Mouse (Mus musculus) liver, adult 2 months (tissue): ENCODE data around the gene Bzw2. TPM values are rescaled to one million over a fixed set of nuclear protein-coding genes. Genes with fewer than 3 reads are reported as not detected.

ENCODE experiments used
- DNase-seq: peaks from one replicate; pipeline ENCODE4 v3.0.0-alpha.2; 2011; ENCODE audit warnings: low read depth, low spot score; ENCODE audit errors: extremely low read depth
- H3K27ac ChIP-seq: fragments of 200-500 bp; replicated peaks from 2 replicates; pipeline ENCODE4 v1.5.1; 2012; ENCODE audit warnings: low read depth, mild to moderate bottlenecking, control low read depth, inconsistent platforms, low read length; ENCODE audit not compliant: insufficient read depth
- H3K27me3 ChIP-seq: fragments of 200-500 bp; 2 replicates; pipeline ENCODE4 v1.6.1; 2012; ENCODE audit warnings: mild to moderate bottlenecking, moderate library complexity, low read length, inconsistent platforms; ENCODE audit not compliant: control insufficient read depth, insufficient read depth
- H3K36me3 ChIP-seq: fragments of 200-500 bp; 2 replicates; pipeline ENCODE4 v1.6.1; 2012; ENCODE audit warnings: low read length, inconsistent platforms; ENCODE audit not compliant: control insufficient read depth, insufficient read depth
- H3K4me1 ChIP-seq: fragments of 200-500 bp; 2 replicates; pipeline ENCODE4 v1.6.1; 2011; ENCODE audit warnings: low read length; ENCODE audit not compliant: control insufficient read depth, insufficient read depth
- H3K4me3 ChIP-seq: fragments of 200-500 bp; 2 replicates; pipeline ENCODE4 v1.5.1; 2011; ENCODE audit warnings: low read depth, mild to moderate bottlenecking, control low read depth, low read length, moderate library complexity; ENCODE audit not compliant: insufficient read depth
- H3K79me2 ChIP-seq: fragments of 200-500 bp; 2 replicates; pipeline ENCODE4 v1.6.1; 2012; ENCODE audit warnings: inconsistent platforms, mild to moderate bottlenecking, low read length, moderate library complexity; ENCODE audit not compliant: control insufficient read depth, insufficient read depth
- H3K9ac ChIP-seq: fragments of 200-500 bp; 2 replicates; pipeline ENCODE4 v1.6.1; 2012; ENCODE audit warnings: low read depth, mild to moderate bottlenecking, control low read depth, inconsistent platforms, low read length
- CTCF ChIP-seq: fragments of 200-500 bp; IDR thresholded peaks from 2 replicates; pipeline ENCODE4 v1.5.1; 2011; ENCODE audit warnings: low read depth, low read length, control low read depth
- POLR2A ChIP-seq: fragments of 200-500 bp; IDR thresholded peaks from 2 replicates; pipeline ENCODE4 v1.6.1; 2011; ENCODE audit warnings: low read length, control low read depth; ENCODE audit not compliant: insufficient read depth; ENCODE audit errors: extremely low read depth
- WGBS: fragments of 180-500 bp; shearing (Covaris S2); methylation state at CpG from one replicate; pipeline ENCODE4 v1.1.7; 2018; 5-methylcytosine and 5-hydroxymethylcytosine counted together
- polyA plus RNA-seq: library from polyadenylated mRNA; depleted of rRNA; stranded (reverse); fragments of >200 nt; gene quantifications from 2 replicates; pipeline ENCODE4 v1.2.3, GENCODE M21; 2012
- total RNA-seq: library from RNA; depleted of rRNA; stranded (reverse); fragments of >200 nt; gene quantifications from 2 replicates; pipeline ENCODE4 v1.2.3, GENCODE M21; 2014

The Bzw2 gene
- total and polyA plus RNA-seq, 2 experiments = 2.4 to 7.5 TPM

- Histone ChIP-seq H3K27me3 (no peaks in the 10 kb centered on the region), H3K4me3 (no peak overlapping the region), H3K27ac (no peak overlapping the region), H3K36me3 (peaks cover 17% of the 10 kb centered on the region), H3K4me1 (no peaks in the 10 kb centered on the region), H3K9ac (no peak overlapping the region), H3K79me2 (no peaks in the 10 kb centered on the region)
- no peak for DNase-seq
- no peak for TF ChIP-seq POLR2A
- no peak for TF ChIP-seq CTCF
- 84% methylated on average over 1 of the region's 1 CpGs for WGBS
Observed at GRCm38 (mm10) chr12:36088804-36089203, 69.1 kb downstream of the Bzw2 start.

- Histone ChIP-seq H3K27ac (no peak overlapping the region), H3K4me1 (no peaks in the 10 kb centered on the region), H3K79me2 (no peaks in the 10 kb centered on the region), H3K4me3 (no peak overlapping the region), H3K36me3 (no peaks in the 10 kb centered on the region), H3K9ac (no peak overlapping the region), H3K27me3 (no peaks in the 10 kb centered on the region)
- DNase-seq = no peak
- no peak for TF ChIP-seq CTCF
- no peak for TF ChIP-seq POLR2A
- 91% methylated on average over 2 of the region's 2 CpGs for WGBS
Observed at GRCm38 (mm10) chr12:36085380-36085779, 72.5 kb downstream of the Bzw2 start.

GRCm38 (mm10) chr12:36078101-36078899 is 79.6 kb downstream of the Bzw2 start:
- TF ChIP-seq POLR2A = no peak
- no peak for TF ChIP-seq CTCF
- H3K4me3 ChIP-seq = no peak overlapping the region
- no peak overlapping the region for H3K9ac ChIP-seq
- no peaks in the 10 kb centered on the region for H3K79me2 ChIP-seq
- WGBS = 77% methylated on average over 4 of the region's 4 CpGs
- H3K4me1 ChIP-seq = no peaks in the 10 kb centered on the region
- H3K27ac ChIP-seq = no peak overlapping the region
- H3K36me3 ChIP-seq = no peaks in the 10 kb centered on the region
- DNase-seq = no peak
- H3K27me3 ChIP-seq = no peaks in the 10 kb centered on the region

GRCm38 (mm10) chr12:36072860-36073259 is 85.0 kb downstream of the Bzw2 start:
- Histone ChIP-seq H3K9ac (no peak overlapping the region), H3K4me3 (no peak overlapping the region), H3K27ac (no peak overlapping the region), H3K4me1 (no peaks in the 10 kb centered on the region), H3K27me3 (no peaks in the 10 kb centered on the region), H3K36me3 (no peaks in the 10 kb centered on the region), H3K79me2 (no peaks in the 10 kb centered on the region)
- no peak for DNase-seq
- TF ChIP-seq CTCF (no peak), POLR2A (no peak)
- 43% methylated on average over 5 of the region's 5 CpGs for WGBS

GRCm38 (mm10) chr12:36070231-36070630 is 87.6 kb downstream of the Bzw2 start:
- H3K4me1 ChIP-seq = no peaks in the 10 kb centered on the region
- 89% methylated on average over 4 of the region's 4 CpGs for WGBS
- H3K9ac ChIP-seq = no peak overlapping the region
- no peak for DNase-seq
- no peaks in the 10 kb centered on the region for H3K27me3 ChIP-seq
- no peaks in the 10 kb centered on the region for H3K36me3 ChIP-seq
- H3K4me3 ChIP-seq = no peak overlapping the region
- no peak overlapping the region for H3K27ac ChIP-seq
- TF ChIP-seq POLR2A = no peak
- TF ChIP-seq CTCF = no peak
- no peaks in the 10 kb centered on the region for H3K79me2 ChIP-seq

GRCm38 (mm10) chr12:36067538-36067937 is 90.3 kb downstream of the Bzw2 start:
- H3K27ac ChIP-seq = no peak overlapping the region
- H3K27me3 ChIP-seq = no peaks in the 10 kb centered on the region
- no peak for TF ChIP-seq CTCF
- no peak for TF ChIP-seq POLR2A
- H3K79me2 ChIP-seq = no peaks in the 10 kb centered on the region
- no peak overlapping the region for H3K4me3 ChIP-seq
- 94% methylated on average over 2 of the region's 2 CpGs for WGBS
- no peak for DNase-seq
- no peaks in the 10 kb centered on the region for H3K4me1 ChIP-seq
- no peaks in the 10 kb centered on the region for H3K36me3 ChIP-seq
- H3K9ac ChIP-seq = no peak overlapping the region
